Mouse (Mus musculus): ENCODE measurements around the gene Tatdn3.

GRCm38 (mm10) chr1:191055533-191055873 lies 7.2 kb downstream of the Tatdn3 start:
- TF ChIP-seq POLR2A (IDR thresholded peaks at IDR 0.05; ENCODE audit: borderline replicate concordance, control insufficient read depth, low read depth, low read length) (no peak), CTCF (IDR thresholded peaks at IDR 0.05; ENCODE audit: control insufficient read depth, insufficient read depth, low read length) (no peak)

Data from bone marrow, adult 2 months (tissue).